Mouse (Mus musculus) MEL (cell line): Measurements from ENCODE around the gene 2310039H08Rik. TPM values are rescaled to one million over a fixed set of nuclear protein-coding genes. Genes with fewer than 3 reads are reported as not detected.

Experiments used
- DNase-seq: peaks from one replicate; pipeline ENCODE4 v3.0.0; 2011; ENCODE audit warnings: low read depth, low spot score
- H3K27ac ChIP-seq: 2 replicates; pipeline ENCODE4 v1.5.1; 2012; ENCODE audit warnings: low read depth, mild to moderate bottlenecking, control low read depth, low read length, moderate library complexity; ENCODE audit not compliant: control insufficient read depth
- H3K27me3 ChIP-seq, 2 experiments: fragments of 150-350 bp in 1 of 2; sonication (generic) in 1 of 2; 2 replicates each; pipeline ENCODE4 v1.6.1; 2012; ENCODE audit warnings: low read length in 2 of 2, mild to moderate bottlenecking in 2 of 2, improper control_type of control experiment in 1 of 2, moderate library complexity in 1 of 2; ENCODE audit not compliant: insufficient read depth in 2 of 2, control insufficient read depth in 1 of 2
- H3K36me3 ChIP-seq, 2 experiments: 2 replicates each; pipeline ENCODE4 v1.6.1; 2012 to 2014; ENCODE audit warnings: low read length in 2 of 2, improper control_type of control experiment in 1 of 2, inconsistent platforms in 1 of 2, mild to moderate bottlenecking in 1 of 2; ENCODE audit not compliant: insufficient read depth in 2 of 2, control insufficient read depth in 1 of 2
- H3K4me1 ChIP-seq, 2 experiments: fragments of 150-350 bp in 1 of 2; sonication (generic) in 1 of 2; 2 replicates each; pipeline ENCODE4 v1.6.1; 2012; ENCODE audit warnings: low read length in 2 of 2, improper control_type of control experiment in 1 of 2, mild to moderate bottlenecking in 1 of 2; ENCODE audit not compliant: insufficient read depth in 2 of 2, control insufficient read depth in 1 of 2
- H3K4me3 ChIP-seq, 2 experiments: fragments of 150-350 bp in 1 of 2; sonication (generic) in 1 of 2; 2 replicates each; pipeline ENCODE4 v1.5.1; 2012; ENCODE audit warnings: low read depth in 2 of 2, low read length in 2 of 2, mild to moderate bottlenecking in 2 of 2, moderate library complexity in 2 of 2, control low read depth in 1 of 2, improper control_type of control experiment in 1 of 2; ENCODE audit not compliant: control insufficient read depth in 1 of 2, insufficient read depth in 1 of 2
- H3K79me2 ChIP-seq: 2 replicates; pipeline ENCODE4 v1.6.1; 2012; ENCODE audit warnings: mild to moderate bottlenecking, low read length, moderate library complexity; ENCODE audit not compliant: control insufficient read depth, poor library complexity, insufficient read depth
- H3K9ac ChIP-seq: 2 replicates; pipeline ENCODE4 v1.6.1; 2012; ENCODE audit warnings: low read depth, mild to moderate bottlenecking, control low read depth, low read length, moderate library complexity; ENCODE audit not compliant: control insufficient read depth, poor library complexity, severe bottlenecking
- H3K9me3 ChIP-seq: fragments of 150-350 bp; sonication (generic); replicated peaks from 2 replicates; pipeline ENCODE4 v1.6.1; 2012; ENCODE audit warnings: mild to moderate bottlenecking, low read length, improper control_type of control experiment, moderate library complexity; ENCODE audit not compliant: insufficient read depth
- BHLHE40 ChIP-seq: IDR thresholded peaks from 2 replicates; pipeline ENCODE4 v1.6.1; 2012; ENCODE audit warnings: low read depth, mild to moderate bottlenecking, inconsistent platforms, low read length, improper control_type of control experiment, borderline replicate concordance
- CHD1 ChIP-seq: IDR thresholded peaks from 2 replicates; pipeline ENCODE4 v1.6.1; 2012; ENCODE audit warnings: low read depth, mild to moderate bottlenecking, inconsistent platforms, low read length, improper control_type of control experiment
- CHD2 ChIP-seq: IDR thresholded peaks from 2 replicates; pipeline ENCODE4 v1.6.1; 2011; ENCODE audit warnings: low read length, improper control_type of control experiment
- E2F4 ChIP-seq: IDR thresholded peaks from 2 replicates; pipeline ENCODE4 v1.6.1; 2011; ENCODE audit warnings: low read depth, low read length, improper control_type of control experiment, borderline replicate concordance
- ELF1 ChIP-seq: IDR thresholded peaks from 2 replicates; pipeline ENCODE4 v1.6.1; 2014; ENCODE audit warnings: low read depth, mild to moderate bottlenecking, inconsistent platforms, low read length, improper control_type of control experiment, moderate library complexity
- GATA1 ChIP-seq: IDR thresholded peaks from 2 replicates; pipeline ENCODE4 v1.6.1; 2011; ENCODE audit warnings: low read depth, low read length, improper control_type of control experiment
- HCFC1 ChIP-seq: IDR thresholded peaks from 2 replicates; pipeline ENCODE4 v1.6.1; 2012; ENCODE audit warnings: low read depth, mild to moderate bottlenecking, inconsistent platforms, low read length, improper control_type of control experiment, moderate library complexity
- JUND ChIP-seq: IDR thresholded peaks from 2 replicates; pipeline ENCODE4 v1.6.1; 2011; ENCODE audit warnings: low read depth, mild to moderate bottlenecking, improper control_type of control experiment, low read length
- MXI1 ChIP-seq: IDR thresholded peaks from 2 replicates; pipeline ENCODE4 v1.6.1; 2011; ENCODE audit warnings: mild to moderate bottlenecking, low read depth, low read length, improper control_type of control experiment
- MYC ChIP-seq: IDR thresholded peaks from 2 replicates; pipeline ENCODE4 v1.6.1; 2011; ENCODE audit warnings: low read depth, mild to moderate bottlenecking, low read length, improper control_type of control experiment, moderate library complexity
- POLR2A ChIP-seq, 2 experiments: IDR thresholded peaks; 2 replicates each; pipeline ENCODE4 v1.6.1; 2011 to 2012; ENCODE audit warnings: low read length in 2 of 2, mild to moderate bottlenecking in 2 of 2, control low read depth in 1 of 2, improper control_type of control experiment in 1 of 2, low read depth in 1 of 2, moderate library complexity in 1 of 2; ENCODE audit not compliant: control insufficient read depth in 1 of 2, insufficient read depth in 1 of 2, poor library complexity in 1 of 2
- POLR2AphosphoS5 ChIP-seq: IDR thresholded peaks from 2 replicates; pipeline ENCODE4 v1.6.1; 2012; ENCODE audit warnings: low read depth, borderline replicate concordance, mild to moderate bottlenecking, inconsistent platforms, low read length, moderate library complexity, mixed read lengths
- RAD21 ChIP-seq: IDR thresholded peaks from 2 replicates; pipeline ENCODE4 v1.6.1; 2011; ENCODE audit warnings: mild to moderate bottlenecking, low read depth, low read length, improper control_type of control experiment
- SIN3A ChIP-seq: IDR thresholded peaks from 2 replicates; pipeline ENCODE4 v1.6.1; 2012; ENCODE audit warnings: low read length, improper control_type of control experiment, inconsistent platforms
- SMC3 ChIP-seq: IDR thresholded peaks from 2 replicates; pipeline ENCODE4 v1.6.1; 2011; ENCODE audit warnings: low read depth, low read length, improper control_type of control experiment
- TAL1 ChIP-seq: IDR thresholded peaks from 2 replicates; pipeline ENCODE4 v1.6.1; 2012; ENCODE audit warnings: mild to moderate bottlenecking, inconsistent platforms, low read length, moderate library complexity, mixed read lengths
- TBP ChIP-seq: IDR thresholded peaks from 2 replicates; pipeline ENCODE4 v1.8.0; 2011; ENCODE audit warnings: low read depth, low read length, improper control_type of control experiment
- TCF12 ChIP-seq: IDR thresholded peaks from 2 replicates; pipeline ENCODE4 v1.6.1; 2014; ENCODE audit warnings: low read depth, mild to moderate bottlenecking, inconsistent platforms, low read length, improper control_type of control experiment, moderate library complexity
- ZC3H11A ChIP-seq: IDR thresholded peaks from 2 replicates; pipeline ENCODE4 v1.6.1; 2012; ENCODE audit warnings: low read depth, mild to moderate bottlenecking, inconsistent platforms, low read length, improper control_type of control experiment
- ZMIZ1 ChIP-seq: IDR thresholded peaks from 2 replicates; pipeline ENCODE4 v1.6.1; 2012; ENCODE audit warnings: low read depth, mild to moderate bottlenecking, inconsistent platforms, low read length, improper control_type of control experiment, moderate library complexity
- polyA plus RNA-seq, 2 experiments: library from polyadenylated mRNA; stranded (reverse) in 1 of 2; unstranded in 1 of 2; fragments of >175 nt in 1 of 2; fragments of >200 nt in 1 of 2; gene quantifications; 2 replicates each; pipeline versions ENCODE4 v1.2.1 to v1.2.4; 2012; ENCODE audit warnings: low replicate concordance in 2 of 2, low read depth in 1 of 2; ENCODE audit not compliant: insufficient read length in 2 of 2, insufficient read depth in 1 of 2, missing spikeins in 1 of 2
- total RNA-seq: library from RNA; depleted of rRNA; stranded (reverse); fragments of 300-350 nt; gene quantifications from 2 replicates; pipeline ENCODE4 v1.2.3, GENCODE M21; 2012

2310039H08Rik gene
- total and polyA plus RNA-seq, 3 experiments: 41.3 to 53.2 TPM; not detected in 1

- TF ChIP-seq MXI1: no peak
- TF ChIP-seq ELF1: no peak
- no peak for TF ChIP-seq ZC3H11A
- TF ChIP-seq SIN3A: no peak
- TF ChIP-seq SMC3: no peak
- no peak for DNase-seq
- Histone ChIP-seq H3K9ac (no peak overlapping the region), H3K4me3 (no peak overlapping the region), H3K79me2 (peaks cover 27% of the 10 kb centered on the region), H3K27me3 (no peaks in the 10 kb centered on the region), H3K36me3 (peaks cover 12% of the 10 kb centered on the region in 2 experiments), H3K4me1 (peaks cover 2 to 9% of the 10 kb centered on the region in 2 experiments; a peak in 3 of 4 replicates), H3K27ac (no peak overlapping the region), H3K9me3 (no peaks in the 10 kb centered on the region)
These were observed 24.6 kb upstream of the 2310039H08Rik start for GRCm38 (mm10) chr17:46747806-46748205.

DNA sequence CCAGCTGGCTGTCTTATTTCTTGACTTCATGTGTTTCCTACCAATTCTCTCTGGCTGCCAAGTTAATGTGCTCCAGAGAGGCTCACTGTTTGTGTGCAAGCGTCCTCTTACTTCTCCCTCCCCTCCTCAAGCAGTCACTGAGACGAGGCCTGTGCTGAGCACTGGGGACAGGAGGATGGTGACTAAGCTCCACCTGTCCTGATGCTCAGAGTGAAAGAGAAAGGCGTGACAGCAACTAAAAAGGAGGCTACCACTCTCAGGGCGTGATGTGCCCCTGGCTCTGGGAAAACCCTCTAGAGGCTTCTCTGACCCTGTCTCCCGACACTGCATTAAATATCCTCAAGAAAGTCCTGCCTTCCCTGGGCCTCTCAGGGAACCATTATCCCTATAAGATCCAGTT, 23.2 kb upstream of the 2310039H08Rik start:
- Histone ChIP-seq H3K4me1 (peaks cover 2 to 9% of the 10 kb centered on the region in 2 experiments; a peak in 3 of 4 replicates), H3K27ac (no peak overlapping the region), H3K4me3 (no peak overlapping the region), H3K36me3 (peaks cover 10 to 12% of the 10 kb centered on the region in 2 experiments), H3K9me3 (no peaks in the 10 kb centered on the region), H3K27me3 (no peaks in the 10 kb centered on the region), H3K9ac (no peak overlapping the region), H3K79me2 (peaks cover 26% of the 10 kb centered on the region)
- DNase-seq: no peak
- no peak for TF ChIP-seq CHD2

DNA sequence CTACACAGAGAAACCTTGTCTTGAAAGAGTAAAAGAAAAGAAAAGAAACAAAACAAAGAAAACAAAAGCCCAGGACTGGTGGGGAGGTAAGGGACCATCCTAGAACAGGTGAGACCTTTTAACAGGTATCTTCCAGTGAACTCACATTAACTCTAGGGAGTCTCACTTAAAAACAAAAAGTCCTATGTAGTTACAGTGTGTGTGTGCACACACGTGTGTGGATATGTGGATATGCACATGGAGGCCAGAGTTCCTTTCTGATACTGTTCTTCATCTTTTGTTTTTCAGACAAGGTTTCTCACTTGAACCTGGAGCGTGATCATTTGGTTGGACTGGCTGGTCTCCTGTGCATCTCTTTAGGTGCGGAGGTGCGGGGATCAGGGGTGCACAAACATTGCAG, 21.9 kb upstream of the 2310039H08Rik start:
- DNase-seq: no peak
- no peaks in the 10 kb centered on the region for H3K27me3 ChIP-seq
- peak overlapping the region; percentile 95 for H3K27ac ChIP-seq

DNA sequence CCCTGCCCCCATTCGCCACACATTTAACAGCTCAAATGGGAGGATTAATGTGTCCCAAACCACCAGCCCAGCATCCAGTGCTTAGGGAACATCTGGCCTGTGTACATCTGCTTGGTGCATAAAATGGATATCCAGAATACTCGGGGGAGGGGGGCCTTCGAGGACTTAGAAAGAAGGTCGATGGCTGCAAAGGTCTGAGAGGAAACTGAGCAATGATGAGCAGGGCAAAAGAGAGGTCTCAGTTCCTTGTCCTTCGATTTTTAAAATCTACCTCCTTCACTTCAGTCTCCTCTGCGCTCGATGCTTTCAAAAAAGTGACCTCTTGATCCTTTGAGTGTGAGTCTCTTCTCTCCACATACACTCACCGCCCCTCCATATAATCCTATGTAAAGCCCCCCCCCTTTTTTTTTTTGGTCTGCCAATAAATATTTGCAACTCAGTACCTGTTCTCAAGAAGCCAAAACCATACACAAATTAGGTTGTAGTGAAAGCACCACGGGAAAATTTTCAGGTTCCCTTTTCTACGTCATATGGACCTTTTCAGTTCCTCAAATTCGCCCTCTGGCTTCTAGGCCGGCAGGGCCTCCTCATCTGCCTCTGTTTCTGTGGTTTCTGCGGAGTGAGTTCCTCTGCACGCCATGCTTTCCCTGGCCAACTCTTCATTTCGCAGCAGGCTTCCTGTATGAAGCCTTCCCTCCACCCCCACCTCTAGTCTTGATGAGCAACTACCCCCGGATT, 21.2 kb upstream of the 2310039H08Rik start:
- Histone ChIP-seq H3K27me3 (no peaks in the 10 kb centered on the region), H3K36me3 (peaks cover 6 to 12% of the 10 kb centered on the region in 2 experiments), H3K9ac (peak overlapping the region; percentile 85), H3K27ac (peak overlapping the region; percentile 95), H3K9me3 (no peaks in the 10 kb centered on the region), H3K79me2 (peaks cover 26% of the 10 kb centered on the region), H3K4me1 (peaks cover 2 to 9% of the 10 kb centered on the region in 2 experiments; a peak in 3 of 4 replicates), H3K4me3 (peak overlapping the region; percentile 62 to 77)
- peak; percentile 95 for DNase-seq
- TF ChIP-seq E2F4: no peak
- peak; percentile 51 for TF ChIP-seq SIN3A
- no peak for TF ChIP-seq ZMIZ1
- peak; percentile 64 for TF ChIP-seq HCFC1
- no peak for TF ChIP-seq JUND
- no peak for TF ChIP-seq POLR2AphosphoS5
- TF ChIP-seq TBP: peak; percentile 79
- TF ChIP-seq POLR2A (IDR thresholded peaks at IDR 0.05; ENCODE audit: control insufficient read depth in 1 of 2, insufficient read depth in 1 of 2, low read depth in 1 of 2, low read length in 2 of 2, poor library complexity in 1 of 2): peak; percentile 37 to 55; a peak in 2 of 4 replicates
- TF ChIP-seq ELF1: no peak
- no peak for TF ChIP-seq TAL1
- TF ChIP-seq CHD1: no peak
- TF ChIP-seq MYC: peak; percentile 92
- TF ChIP-seq BHLHE40: peak; percentile 62; the same call in 1 of the 2 replicates
- no peak for TF ChIP-seq TCF12
- no peak for TF ChIP-seq ZC3H11A
- TF ChIP-seq GATA1: no peak

More for the DNA sequence above, 21.9 kb upstream of the 2310039H08Rik start:
- Histone ChIP-seq H3K9me3 (no peaks in the 10 kb centered on the region), H3K36me3 (peaks cover 10 to 12% of the 10 kb centered on the region in 2 experiments), H3K4me1 (peaks cover 2 to 9% of the 10 kb centered on the region in 2 experiments; a peak in 3 of 4 replicates), H3K9ac (peak overlapping the region; percentile 85), H3K79me2 (peaks cover 26% of the 10 kb centered on the region), H3K4me3 (peak overlapping the region; percentile 62 to 77)
- TF ChIP-seq MYC: 0 out of 2 replicates have a peak, but pooled peaks have one; percentile 45
- TF ChIP-seq RAD21: no peak
